Mouse (Mus musculus) c-Kit-positive CD71-positive TER-119-positive erythroid progenitor cells, embryonic 14.5 days (primary cell): ENCODE data around the gene Gm17542.
"Not testable (repeated sequence)": the region's sequence is repeated elsewhere in the genome, so short reads cannot be mapped to it uniquely, and the experiment has no call there.

Source experiments
- DNase-seq: peaks from one replicate; pipeline ENCODE4 v3.0.0-alpha.2; 2013; ENCODE audit warnings: low spot score

The Gm17542 gene

GRCm38 (mm10) chr10:58718110-58718509, at the start of gene Gm17542:
Gene Gm17542, minus strand, starts transcription at chr10:58718210.
- not testable (repeated sequence) for DNase-seq

- DNase-seq, result no peak
Measured at GRCm38 (mm10) chr10:58739779-58740178, 21.8 kb upstream of the Gm17542 start.

DNA sequence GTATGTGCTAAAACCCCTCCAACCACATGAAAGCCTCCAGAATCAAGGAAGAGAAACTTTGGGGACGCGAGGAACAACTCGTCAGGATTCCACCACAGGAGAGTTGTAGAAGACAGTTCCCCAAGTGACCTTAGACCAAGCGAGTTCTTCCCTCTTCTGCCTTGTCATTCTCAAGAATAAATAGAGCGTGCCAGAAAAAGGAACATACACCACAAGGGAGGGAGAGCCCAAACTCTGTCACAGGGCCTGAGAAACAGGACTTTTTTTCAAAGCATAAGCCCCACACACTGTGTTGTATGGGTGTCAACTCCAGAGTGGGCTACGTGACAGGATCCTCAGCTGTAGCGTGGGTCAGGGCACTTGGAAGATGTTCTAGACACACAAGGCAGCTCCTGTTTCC, 20.1 kb upstream of the Gm17542 start:
- no peak for DNase-seq

- DNase-seq, result no peak
Measured at GRCm38 (mm10) chr10:58714789-58715148, 3.2 kb downstream of the Gm17542 start.

DNA sequence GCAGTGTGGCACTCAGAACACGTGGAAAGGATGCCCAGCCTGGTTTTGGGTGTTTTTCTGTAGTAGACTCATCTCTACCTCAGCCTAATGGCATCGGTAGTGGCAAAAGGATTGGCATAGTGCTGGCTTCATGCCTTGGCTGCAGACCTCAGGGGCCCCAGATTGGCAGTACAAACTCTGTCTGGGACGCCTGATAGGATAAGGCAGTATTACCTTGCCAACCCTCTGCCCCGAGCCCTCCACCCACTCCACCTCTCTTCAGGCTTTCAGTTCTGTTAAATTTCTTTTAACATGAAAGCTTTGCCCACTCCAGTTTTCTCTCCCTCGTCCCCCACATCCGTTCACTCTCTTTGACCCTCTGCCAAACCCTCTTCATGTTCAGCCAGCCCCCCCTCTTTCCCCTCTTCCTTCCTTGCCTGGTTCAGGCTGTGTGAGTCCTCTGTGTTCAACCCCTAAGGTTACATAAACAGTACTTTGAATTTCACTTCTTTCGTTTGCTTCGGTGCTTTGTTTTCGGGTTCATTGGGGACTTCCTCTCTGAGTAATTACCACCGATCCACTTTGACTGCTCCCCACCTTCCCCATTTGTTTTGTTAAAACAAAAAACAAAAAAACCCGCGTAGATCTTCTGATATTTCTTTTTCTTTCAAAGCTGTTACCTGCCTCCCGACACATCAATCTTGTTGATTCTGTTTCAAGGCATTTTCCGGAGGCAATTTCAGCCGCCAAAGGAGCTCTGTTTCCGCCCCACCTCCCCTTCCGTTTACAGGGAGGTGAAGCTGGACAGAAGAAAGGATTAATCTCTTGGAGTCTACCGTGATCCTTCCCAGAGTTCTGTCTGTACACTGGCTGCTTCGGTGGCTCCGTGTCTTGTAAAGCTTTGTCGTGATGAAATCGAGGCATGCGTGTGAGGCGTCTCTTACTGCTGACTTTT, 3.9 kb downstream of the Gm17542 start:
- DNase-seq, result no peak

GRCm38 (mm10) chr10:58713225-58713624, 4.8 kb downstream of the Gm17542 start:
- DNase-seq, result no peak

GRCm38 (mm10) chr10:58709021-58709420, 9.0 kb downstream of the Gm17542 start:
- no peak for DNase-seq

DNA sequence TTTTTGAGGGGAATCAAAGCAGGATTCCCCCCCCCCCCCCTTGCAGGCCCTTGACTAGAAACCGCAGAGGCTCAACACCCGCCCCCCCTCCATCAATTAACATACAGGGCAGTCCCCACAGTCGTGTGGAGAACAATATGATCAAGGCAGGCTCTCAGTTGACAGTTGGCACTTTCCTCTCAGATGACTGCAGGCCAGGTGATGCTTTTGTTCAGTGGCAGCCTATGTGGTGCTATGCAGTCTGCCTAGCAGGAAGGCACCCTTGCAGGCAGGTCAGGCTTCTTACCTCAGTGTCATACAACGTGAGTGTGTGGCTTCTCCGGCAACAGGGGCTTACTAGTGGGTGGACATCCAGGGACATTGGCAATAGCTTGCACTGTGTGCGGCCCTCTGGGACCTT, 17.4 kb downstream of the Gm17542 start:
- DNase-seq, result no peak

DNA sequence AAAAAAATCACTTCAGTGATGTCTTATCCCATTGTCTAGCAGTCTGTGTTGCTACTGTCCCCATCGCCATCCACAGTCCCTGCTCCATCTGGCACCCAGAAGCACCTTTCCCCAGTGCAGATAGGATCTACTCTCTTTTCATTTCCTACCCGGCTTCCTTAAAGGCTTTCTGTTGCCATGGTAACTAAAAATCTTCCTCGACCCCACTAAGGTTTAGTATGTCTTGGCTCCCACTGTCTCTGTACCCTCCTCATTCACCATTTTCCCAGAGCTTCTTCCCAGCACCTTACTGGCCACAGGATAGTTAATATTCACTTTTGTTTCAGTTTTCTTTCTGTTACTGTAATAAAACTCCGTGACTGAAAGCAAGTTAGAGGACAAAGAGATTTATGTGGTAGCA, 17.9 kb downstream of the Gm17542 start:
- no peak for DNase-seq

DNA sequence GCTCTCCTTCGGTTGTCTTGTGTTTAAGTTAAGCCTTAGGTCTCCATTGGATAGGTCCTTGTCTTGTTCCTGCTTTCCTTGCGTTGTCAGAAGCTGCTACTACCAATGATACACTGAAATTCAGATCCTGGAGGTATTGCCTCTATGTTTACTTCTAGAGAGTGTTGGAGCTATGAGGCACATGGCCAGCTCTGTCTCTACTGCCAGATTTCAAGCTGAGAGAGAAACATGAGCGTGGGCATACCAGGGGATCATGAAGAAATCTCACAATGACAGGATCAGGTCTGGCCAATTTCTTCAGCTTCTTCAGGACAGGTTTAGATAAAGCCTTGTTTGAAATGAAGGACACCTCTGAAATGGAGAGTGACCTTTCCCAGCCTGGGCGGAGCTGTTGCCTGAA, 19.1 kb downstream of the Gm17542 start:
- DNase-seq, result no peak

DNA sequence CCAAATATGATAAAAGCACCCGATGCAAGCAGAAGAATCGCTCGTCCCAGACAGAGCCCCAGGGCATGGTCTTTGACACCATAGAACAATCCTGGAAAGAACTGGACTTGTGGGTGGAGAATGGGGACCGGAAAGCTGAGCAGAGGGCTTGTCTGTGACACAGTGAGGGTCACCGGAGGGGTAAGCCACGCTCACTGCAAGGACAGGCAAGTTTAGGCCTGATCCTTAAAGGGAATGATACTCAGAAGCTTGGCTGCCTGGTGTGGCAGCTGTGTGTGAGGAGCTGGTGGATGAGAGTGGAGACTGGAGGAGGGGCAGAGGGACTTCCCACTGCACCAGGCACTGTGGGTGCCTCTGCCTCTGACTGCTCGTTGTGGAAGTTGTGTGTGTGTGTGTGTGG, 27.0 kb downstream of the Gm17542 start:
- no peak for DNase-seq

GRCm38 (mm10) chr10:58679298-58679697, 38.7 kb downstream of the Gm17542 start:
- no peak for DNase-seq

- DNase-seq, result peak; percentile 20
Measured at GRCm38 (mm10) chr10:58675533-58675932, 42.5 kb downstream of the Gm17542 start, which contains the start of gene Edar. Gene Edar, minus strand, starts transcription at chr10:58675654.

DNA sequence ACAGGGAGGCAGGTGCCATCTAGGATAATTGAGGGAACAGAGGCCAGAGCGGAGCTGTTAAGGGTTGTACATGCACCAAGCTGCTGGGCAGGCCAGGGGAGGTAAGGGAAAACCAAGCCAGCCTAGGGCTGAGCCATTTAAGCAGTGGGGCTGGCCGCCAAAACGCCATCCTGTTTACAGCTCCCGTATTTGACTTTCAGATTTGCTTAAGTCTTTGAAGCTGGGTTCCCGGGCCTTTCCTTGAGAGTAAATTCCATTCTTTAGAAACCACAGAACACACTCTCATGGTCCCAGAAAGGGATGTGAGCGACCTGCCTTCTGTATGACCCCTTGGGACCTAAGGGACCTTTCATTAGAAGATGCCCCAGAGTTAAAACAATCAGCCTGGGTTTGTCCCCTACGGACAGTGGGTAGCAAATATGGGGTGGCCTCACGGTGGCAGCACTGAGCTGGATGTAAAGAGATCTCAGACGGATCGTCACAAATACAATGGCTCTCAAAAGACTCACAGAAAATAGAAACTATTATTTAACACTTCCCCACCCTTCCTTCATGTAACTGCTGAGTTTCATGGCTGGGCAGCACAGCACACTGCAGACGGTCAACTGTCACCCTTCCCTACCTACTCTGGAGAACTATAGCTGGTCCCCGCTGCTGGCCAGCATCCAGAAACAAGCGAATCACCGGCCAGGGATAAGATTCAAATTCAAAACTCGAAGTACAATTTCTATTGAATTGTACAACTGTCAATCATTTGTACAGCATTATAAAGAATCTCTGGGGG, 44.5 kb downstream of the Gm17542 start:
- DNase-seq, result peak; percentile 23

- DNase-seq, result no peak
Measured at GRCm38 (mm10) chr10:58672557-58673277, 45.3 kb downstream of the Gm17542 start.

DNA sequence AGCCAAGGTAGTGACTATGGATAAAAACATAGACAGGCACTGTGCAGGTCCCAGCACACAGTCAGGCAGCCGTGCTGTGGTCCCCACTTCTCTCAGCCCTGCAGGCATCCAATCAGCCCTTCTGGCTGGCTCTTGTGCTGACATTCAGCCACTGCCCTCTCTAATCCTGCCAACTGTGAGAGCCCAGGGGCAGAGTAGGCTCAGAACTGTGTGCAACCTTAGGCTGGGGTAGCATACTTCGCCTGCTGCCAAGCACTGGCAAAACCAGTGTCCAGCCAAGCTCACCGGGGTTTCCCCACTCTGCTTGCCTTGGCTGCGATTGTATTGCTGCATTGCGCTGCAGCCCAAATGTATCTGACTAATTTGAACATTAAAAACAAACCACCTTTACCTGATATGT, 54.1 kb downstream of the Gm17542 start:
- DNase-seq, result no peak
